Mouse (Mus musculus) left cerebral cortex, adult 11 months (tissue): Measurements from ENCODE around the gene Glp2r.

ENCODE experiments used
- DNase-seq: peaks from one replicate; pipeline ENCODE4 v3.0.0; 2022; ENCODE audit warnings: low spot score

Gene Glp2r

DNA sequence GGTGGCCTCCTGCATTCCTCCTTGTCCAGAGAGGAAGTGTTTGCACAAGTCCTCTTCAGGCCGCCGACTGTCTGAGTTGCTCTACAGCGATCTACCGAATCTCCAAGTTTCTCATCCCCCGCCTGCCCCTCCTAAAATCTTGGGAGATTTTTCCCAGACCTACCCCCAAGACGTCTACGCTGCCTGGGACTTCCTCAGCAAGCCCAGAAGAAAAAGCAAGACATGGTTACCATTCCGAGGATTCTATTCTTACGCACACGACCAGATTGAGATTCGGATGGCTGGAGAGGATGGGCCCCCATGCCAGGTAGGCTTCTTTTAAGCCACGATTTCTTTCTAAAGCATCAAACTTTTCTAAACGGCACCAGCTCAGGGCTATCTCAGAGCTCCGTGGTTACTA, at the start of gene Glp2r:
Gene Glp2r (minus strand): TSS at position 101 of the 400 bp plus-strand sequence.
- no peak for DNase-seq

DNA sequence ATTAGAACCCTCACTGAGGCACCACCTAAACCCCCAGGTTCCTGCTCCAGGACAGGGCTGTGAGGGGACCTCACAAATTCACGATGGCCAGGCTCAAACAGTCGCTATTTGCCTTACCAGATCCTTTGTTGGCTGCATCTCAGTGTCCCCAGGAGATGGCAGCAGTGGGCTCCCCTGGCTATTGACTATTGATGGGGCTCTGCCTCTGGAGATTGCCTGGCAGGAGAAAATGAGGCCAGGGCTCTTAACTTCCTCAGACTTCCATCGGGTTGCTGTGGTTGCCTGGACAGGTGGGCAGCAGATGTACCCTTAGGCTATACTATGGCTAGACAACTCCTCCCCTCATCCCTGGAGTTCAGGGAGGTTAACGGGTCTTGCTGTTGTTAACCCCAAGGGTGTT, 49.3 kb upstream of the Glp2r start:
- DNase-seq = no peak

GRCm38 (mm10) chr11:67819604-67820003, 48.7 kb upstream of the Glp2r start:
- no peak for DNase-seq

- no peak for DNase-seq
Measured at GRCm38 (mm10) chr11:67811535-67811934, 40.6 kb upstream of the Glp2r start.

DNA sequence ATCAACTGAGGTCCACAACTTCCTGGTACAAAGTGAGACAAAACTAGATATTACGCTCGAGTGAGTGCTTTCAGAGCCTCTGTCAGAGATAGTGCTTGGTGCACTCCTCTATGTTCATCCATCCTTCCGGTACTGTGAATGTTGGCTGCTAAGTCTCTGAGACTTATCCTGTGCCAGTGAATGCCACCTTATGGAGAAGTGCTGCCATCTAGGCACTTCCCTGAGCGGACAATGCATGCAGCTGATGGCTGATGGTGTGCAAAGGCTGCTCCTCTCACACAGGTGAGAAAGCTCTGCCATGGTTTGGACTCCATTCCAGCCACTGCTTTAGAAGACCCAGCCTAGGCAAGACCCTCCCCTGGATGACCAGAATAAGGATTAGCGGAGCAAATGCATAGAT, 37.1 kb upstream of the Glp2r start:
- no peak for DNase-seq

- no peak for DNase-seq
Measured at GRCm38 (mm10) chr11:67806832-67807597, 36.1 kb upstream of the Glp2r start.

DNA sequence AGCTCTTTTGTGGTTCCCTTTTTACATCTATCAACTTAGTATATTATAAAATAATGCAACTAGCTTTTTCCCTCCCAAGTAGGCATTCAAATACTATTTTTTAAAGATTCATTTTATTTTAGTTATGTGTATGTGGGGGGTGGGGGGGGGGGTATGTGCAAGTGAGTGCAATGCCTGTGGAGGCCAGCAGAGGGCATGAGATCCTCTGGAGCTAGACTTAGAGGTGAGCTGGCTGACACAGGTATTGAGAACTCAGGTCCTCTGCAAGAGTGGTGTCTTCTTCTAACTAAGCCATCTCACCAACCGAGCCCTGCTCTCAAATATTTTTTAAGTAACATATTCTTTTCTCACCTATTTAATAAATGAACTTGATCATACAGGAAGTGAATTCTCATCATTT, 34.6 kb upstream of the Glp2r start:
- no peak for DNase-seq

GRCm38 (mm10) chr11:67801169-67801568, 30.2 kb upstream of the Glp2r start:
- DNase-seq = no peak

DNA sequence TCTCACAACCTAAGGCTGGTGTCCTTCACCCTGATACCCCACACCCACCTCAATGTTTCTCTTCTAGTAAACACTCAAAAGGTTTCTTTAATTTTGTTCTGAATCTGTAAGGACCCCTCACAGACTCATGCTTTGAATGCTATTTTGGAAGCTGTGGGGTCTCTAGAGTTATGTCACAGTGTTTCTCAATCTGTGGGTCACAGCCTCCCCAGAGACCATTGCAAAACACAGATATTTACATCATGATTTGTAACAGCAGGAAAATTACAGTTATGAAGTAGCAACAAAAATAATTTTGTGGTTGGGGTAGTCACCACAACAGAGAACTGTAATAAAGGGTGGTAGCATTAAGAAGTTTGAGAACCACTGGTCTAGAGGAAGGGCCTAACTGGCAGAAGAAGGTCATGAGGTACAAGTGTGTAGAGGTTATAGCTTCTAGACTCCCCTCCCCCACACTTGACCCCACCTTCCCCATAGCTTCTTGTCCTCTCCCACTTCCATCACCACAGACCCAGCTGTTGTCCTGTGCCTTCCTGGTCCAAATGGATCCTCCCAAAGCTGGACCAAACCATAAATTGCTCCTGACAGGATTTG, 29.3 kb upstream of the Glp2r start:
- DNase-seq = no peak

GRCm38 (mm10) chr11:67797931-67798330, 27.0 kb upstream of the Glp2r start, which contains the start of gene Dhrs7c:
Gene Dhrs7c (plus strand): TSS chr11:67798187.
- no peak for DNase-seq

GRCm38 (mm10) chr11:67790182-67790581, 19.2 kb upstream of the Glp2r start:
- no peak for DNase-seq

GRCm38 (mm10) chr11:67774379-67774778, 3.4 kb upstream of the Glp2r start, which contains the start of gene Gsg1l2:
Gene Gsg1l2 (plus strand): TSS chr11:67774608.
- no peak for DNase-seq

- peak; percentile 53 for DNase-seq
Measured at GRCm38 (mm10) chr11:67772577-67772976, 1.6 kb upstream of the Glp2r start.

DNA sequence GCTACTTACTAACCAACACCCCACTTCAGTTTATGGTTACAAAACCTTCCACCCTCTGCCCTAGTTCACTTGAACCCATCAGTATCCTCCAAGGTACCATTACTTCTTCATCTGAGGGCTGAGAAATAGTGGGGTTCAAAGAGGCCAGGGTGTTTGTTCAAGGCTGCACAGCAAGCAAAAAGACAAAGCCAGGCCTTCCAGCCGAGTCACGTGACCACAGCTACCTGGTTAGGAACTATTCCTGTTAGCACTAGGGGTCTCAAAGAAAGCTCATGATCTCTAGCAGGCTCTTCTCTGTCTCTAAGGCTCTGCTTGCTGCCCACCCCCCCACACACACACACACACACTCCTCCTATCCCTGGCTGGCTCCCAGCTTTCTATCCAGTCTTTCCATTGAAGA, 738 bp upstream of the Glp2r start:
- DNase-seq = no peak

GRCm38 (mm10) chr11:67757373-67758167, 13.4 kb downstream of the Glp2r start:
- DNase-seq = no peak

- DNase-seq = no peak
Measured at GRCm38 (mm10) chr11:67756287-67756686, 14.7 kb downstream of the Glp2r start.

DNA sequence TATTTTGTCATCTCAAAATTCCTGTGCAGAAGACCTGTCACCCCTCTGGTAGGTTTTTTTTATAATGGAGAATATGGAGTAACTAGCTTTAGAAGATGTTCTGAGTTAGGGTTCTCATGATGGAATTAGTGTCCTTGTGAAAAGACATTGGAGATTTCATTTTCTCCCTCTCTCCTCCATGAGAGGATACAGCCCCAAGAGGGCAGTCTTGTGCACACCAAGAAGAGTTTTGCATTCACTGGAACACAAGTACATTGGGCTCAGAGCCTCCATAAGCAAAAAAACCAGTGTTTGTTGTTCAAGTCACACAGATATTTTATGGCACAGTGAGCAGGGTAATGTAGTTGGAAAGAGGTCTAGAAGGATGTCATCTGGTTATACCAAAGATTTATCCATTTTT, 29.4 kb downstream of the Glp2r start:
- no peak for DNase-seq

DNA sequence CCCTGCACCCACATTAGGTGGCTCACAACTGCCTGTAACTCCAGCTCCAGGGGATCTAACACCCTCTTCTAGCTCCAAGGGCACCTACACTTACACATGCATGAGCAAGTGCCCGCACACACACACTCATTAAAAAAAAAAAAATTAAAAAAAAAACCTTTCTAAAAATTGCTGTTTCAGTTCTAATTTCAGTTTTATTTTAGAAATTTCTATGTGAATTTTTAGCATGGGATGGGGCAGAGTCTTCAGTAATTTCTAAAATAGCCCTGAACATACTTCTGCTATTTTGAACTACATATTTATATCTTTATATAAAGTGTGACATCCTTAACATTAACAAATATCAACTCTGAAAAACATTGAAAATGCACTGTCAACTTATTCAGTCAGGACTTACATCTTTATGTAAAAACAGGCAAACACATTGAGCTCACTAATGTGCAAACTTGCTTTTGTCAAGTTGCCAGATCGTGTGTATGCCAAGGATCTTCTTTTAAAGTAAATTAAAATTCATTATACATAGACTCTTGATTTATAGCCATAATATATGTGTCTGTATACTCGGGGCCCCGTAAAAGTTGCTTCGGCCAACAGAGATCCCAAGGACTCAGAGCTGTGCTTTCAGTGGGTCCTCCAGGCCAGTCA, 32.0 kb downstream of the Glp2r start:
- no peak for DNase-seq

GRCm38 (mm10) chr11:67738345-67738744, 32.6 kb downstream of the Glp2r start:
- DNase-seq = no peak

DNA sequence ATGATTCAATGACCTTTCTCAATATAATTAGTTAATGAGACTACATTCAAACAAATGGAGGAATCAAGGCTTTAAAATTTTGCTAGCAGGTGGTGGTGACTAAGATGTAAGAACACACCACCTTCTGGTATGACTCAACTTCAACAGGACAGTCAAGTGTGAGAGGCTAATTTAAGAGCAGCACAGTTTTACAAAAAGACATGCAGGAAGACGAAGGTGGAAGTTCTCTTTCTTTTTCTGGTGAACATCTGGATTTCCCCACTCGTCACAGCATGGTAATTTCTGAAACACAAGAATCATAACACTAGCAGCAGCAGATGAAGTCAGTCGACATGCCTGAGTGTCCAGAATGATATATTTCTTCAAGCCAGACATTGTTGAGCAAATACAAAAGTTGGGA, 36.4 kb downstream of the Glp2r start:
- peak; percentile 25 for DNase-seq

- no peak for DNase-seq
Measured at GRCm38 (mm10) chr11:67733726-67734125, 37.2 kb downstream of the Glp2r start.

DNA sequence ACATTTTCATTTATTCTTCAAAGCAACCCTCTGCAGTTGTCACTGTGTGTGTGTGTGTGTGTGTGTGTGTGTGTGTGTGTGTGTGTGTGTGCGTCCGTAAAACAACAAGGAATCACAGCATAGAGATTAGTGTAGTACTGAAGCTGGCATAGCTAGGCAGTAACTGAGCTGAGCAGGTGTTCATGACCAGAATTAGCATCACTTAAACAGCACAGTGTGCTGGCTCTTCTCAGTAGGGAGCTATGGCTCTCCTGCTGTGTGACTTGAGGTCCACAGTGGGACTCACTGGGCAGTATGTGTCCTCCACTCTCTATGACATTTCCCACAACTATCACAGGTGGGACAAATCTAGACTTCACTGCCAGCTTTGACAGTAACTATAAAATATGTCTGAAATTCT, 39.9 kb downstream of the Glp2r start:
- DNase-seq = no peak
